Mouse (Mus musculus) frontal cortex, postnatal 25 days (tissue): Measurements from ENCODE around the gene Jun.

Experiments
- DNase-seq, 2 experiments: peaks; one replicate each; pipeline ENCODE4 v3.0.0; 2022; ENCODE audit warnings: low spot score in 2 of 2

The Jun gene

GRCm38 (mm10) chr4:95073214-95073750 is 21.3 kb upstream of the Jun start:
- no peak for DNase-seq

GRCm38 (mm10) chr4:95070407-95070806 is 18.4 kb upstream of the Jun start:
- no peak for DNase-seq

- no peak for DNase-seq
Measured at GRCm38 (mm10) chr4:95068045-95068948, 16.3 kb upstream of the Jun start.

GRCm38 (mm10) chr4:95063609-95064210 is 11.7 kb upstream of the Jun start:
- no peak for DNase-seq

GRCm38 (mm10) chr4:95062873-95063272 is 10.9 kb upstream of the Jun start:
- DNase-seq: no peak

- DNase-seq: no peak
Measured at GRCm38 (mm10) chr4:95057264-95057663, 5.2 kb upstream of the Jun start.

- no peak for DNase-seq
Measured at GRCm38 (mm10) chr4:95055276-95055675, 3.3 kb upstream of the Jun start.

GRCm38 (mm10) chr4:95054336-95054735 is 2.3 kb upstream of the Jun start:
- DNase-seq: no peak

- peak; percentile 18 to 24 for DNase-seq
Measured at GRCm38 (mm10) chr4:95053791-95054117, 1.7 kb upstream of the Jun start.

- peak; percentile 93 to 94 for DNase-seq
Measured at GRCm38 (mm10) chr4:95053041-95053790, 1.2 kb upstream of the Jun start.

- DNase-seq: peak; percentile 35 to 42
Measured at GRCm38 (mm10) chr4:95051311-95051871, 631 bp downstream of the Jun start.

GRCm38 (mm10) chr4:95050518-95051278 is 1.3 kb downstream of the Jun start:
- peak; percentile 56 to 73 for DNase-seq

- DNase-seq: peak; percentile 40 to 58
Measured at GRCm38 (mm10) chr4:95049884-95050517, 2.0 kb downstream of the Jun start.

GRCm38 (mm10) chr4:95049153-95049552 is 2.9 kb downstream of the Jun start:
- no peak for DNase-seq

- no peak for DNase-seq
Measured at GRCm38 (mm10) chr4:95048731-95049100, 3.3 kb downstream of the Jun start.

- no peak for DNase-seq
Measured at GRCm38 (mm10) chr4:95048021-95048730, 3.8 kb downstream of the Jun start.

- no peak for DNase-seq
Measured at GRCm38 (mm10) chr4:95045133-95045532, 6.9 kb downstream of the Jun start.

GRCm38 (mm10) chr4:95044721-95045120 is 7.3 kb downstream of the Jun start:
- DNase-seq: no peak

GRCm38 (mm10) chr4:95038024-95038423 is 14.0 kb downstream of the Jun start:
- DNase-seq: no peak

GRCm38 (mm10) chr4:95031158-95031557 is 20.9 kb downstream of the Jun start:
- no peak for DNase-seq
